Mouse (Mus musculus): ENCODE results near the gene Mylk4.
A peak's percentile ranks its signal among the peaks of the same experiment; 100 is the strongest.

The Mylk4 gene

GRCm38 (mm10) chr13:32783816-32784215 lies at the start of gene Mylk4:
Mylk4 (minus strand) TSS chr13:32783954.
- DNase-seq (ENCODE audit: low spot score), result no peak

- DNase-seq (ENCODE audit: low spot score), result no peak
Measured at GRCm38 (mm10) chr13:32833237-32833636, 49.5 kb upstream of the Mylk4 start.

- no peak for DNase-seq (ENCODE audit: low spot score)
Measured at GRCm38 (mm10) chr13:32832776-32833175, 49.0 kb upstream of the Mylk4 start.

GRCm38 (mm10) chr13:32831505-32832273 lies 47.9 kb upstream of the Mylk4 start:
- DNase-seq (ENCODE audit: low spot score), result no peak

- no peak for DNase-seq (ENCODE audit: low spot score)
Measured at GRCm38 (mm10) chr13:32828886-32829285, 45.1 kb upstream of the Mylk4 start.

GRCm38 (mm10) chr13:32827951-32828350 lies 44.2 kb upstream of the Mylk4 start:
- no peak for DNase-seq (ENCODE audit: low spot score)

GRCm38 (mm10) chr13:32827111-32827822 lies 43.5 kb upstream of the Mylk4 start:
- no peak for DNase-seq (ENCODE audit: low spot score)

- DNase-seq (ENCODE audit: low spot score), result no peak
Measured at GRCm38 (mm10) chr13:32825546-32825945, 41.8 kb upstream of the Mylk4 start.

GRCm38 (mm10) chr13:32824377-32825330 lies 40.9 kb upstream of the Mylk4 start:
- no peak for DNase-seq (ENCODE audit: low spot score)

GRCm38 (mm10) chr13:32823126-32823525 lies 39.4 kb upstream of the Mylk4 start:
- DNase-seq (ENCODE audit: low spot score), result peak; percentile 58

GRCm38 (mm10) chr13:32821671-32822070 lies 37.9 kb upstream of the Mylk4 start:
- DNase-seq (ENCODE audit: low spot score), result no peak

- DNase-seq (ENCODE audit: low spot score), result no peak
Measured at GRCm38 (mm10) chr13:32819926-32820325, 36.2 kb upstream of the Mylk4 start.

- no peak for DNase-seq (ENCODE audit: low spot score)
Measured at GRCm38 (mm10) chr13:32819241-32819640, 35.5 kb upstream of the Mylk4 start.

- DNase-seq (ENCODE audit: low spot score), result no peak
Measured at GRCm38 (mm10) chr13:32807624-32808023, 23.9 kb upstream of the Mylk4 start.

GRCm38 (mm10) chr13:32806820-32807219 lies 23.1 kb upstream of the Mylk4 start:
- DNase-seq (ENCODE audit: low spot score), result no peak

- no peak for DNase-seq (ENCODE audit: low spot score)
Measured at GRCm38 (mm10) chr13:32803701-32804345, 20.1 kb upstream of the Mylk4 start.

- DNase-seq (ENCODE audit: low spot score), result peak; percentile 58
Measured at GRCm38 (mm10) chr13:32802259-32803081, 18.7 kb upstream of the Mylk4 start, which contains the start of gene D930007J09Rik. D930007J09Rik (minus strand) TSS chr13:32802849.

GRCm38 (mm10) chr13:32801693-32802221 lies 18.0 kb upstream of the Mylk4 start, which contains the start of gene Wrnip1:
Wrnip1 (plus strand) TSS chr13:32802038.
- DNase-seq (ENCODE audit: low spot score), result peak; percentile 98

- DNase-seq (ENCODE audit: low spot score), result no peak
Measured at GRCm38 (mm10) chr13:32800859-32801258, 17.1 kb upstream of the Mylk4 start.

GRCm38 (mm10) chr13:32799131-32799530 lies 15.4 kb upstream of the Mylk4 start:
- DNase-seq (ENCODE audit: low spot score), result no peak

Measured in yolk sac, embryonic 10.5 days (tissue).